Mouse (Mus musculus) frontal cortex, adult 2 months (tissue): ENCODE results near the gene Scel. TPM values are rescaled to one million over a fixed set of nuclear protein-coding genes. Genes with fewer than 3 reads are reported as not detected.

Experiments used
- DNase-seq, 2 experiments: peaks; one replicate each; pipeline ENCODE4 v3.0.0; 2022; ENCODE audit warnings: low spot score in 1 of 2; ENCODE audit errors: extremely low spot score in 1 of 2
- polyA plus RNA-seq: library from polyadenylated mRNA; depleted of rRNA; stranded (reverse); fragments of >200 nt; gene quantifications from 2 replicates; pipeline ENCODE4 v1.2.3, GENCODE M21; 2012

Gene Scel
- polyA plus RNA-seq, 1 experiment = 1.4 TPM

DNA sequence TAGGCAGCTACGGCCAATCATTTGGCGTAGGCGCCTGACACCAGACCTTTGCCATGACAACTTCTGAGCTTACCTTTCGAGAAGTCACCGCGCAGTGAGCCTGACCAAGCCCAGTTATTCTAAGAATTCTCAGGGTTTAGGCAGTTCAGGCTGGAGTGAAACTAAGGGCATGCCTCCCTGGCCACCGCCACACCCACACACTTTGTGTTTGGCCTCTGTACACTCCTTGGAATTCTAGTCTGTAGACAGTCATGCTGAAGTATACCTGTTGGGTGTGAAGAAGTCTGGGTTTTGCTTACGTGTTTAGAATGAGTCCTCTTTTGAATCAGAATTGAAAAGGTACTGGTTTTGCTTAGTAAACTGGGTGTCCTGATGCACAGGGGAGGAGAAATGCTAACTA, 3.6 kb upstream of the Scel start:
- DNase-seq = no peak

DNA sequence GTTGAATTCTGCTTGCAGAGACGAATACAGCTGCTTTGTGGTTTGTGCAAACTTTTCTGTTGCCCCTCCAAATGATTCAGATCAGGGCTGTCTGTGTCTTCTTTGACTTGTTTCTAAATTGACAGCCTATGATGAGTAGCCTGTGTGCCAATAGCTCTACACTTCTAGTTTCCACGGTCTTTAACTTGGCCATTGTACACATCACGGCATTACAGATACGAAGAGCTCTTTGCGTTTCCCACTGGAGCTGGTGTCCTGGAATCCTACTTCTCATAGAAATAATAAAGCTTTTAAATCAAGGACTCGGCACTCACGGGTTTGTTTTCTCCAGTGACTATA, 300 bp downstream of the Scel start:
- no peak for DNase-seq

DNA sequence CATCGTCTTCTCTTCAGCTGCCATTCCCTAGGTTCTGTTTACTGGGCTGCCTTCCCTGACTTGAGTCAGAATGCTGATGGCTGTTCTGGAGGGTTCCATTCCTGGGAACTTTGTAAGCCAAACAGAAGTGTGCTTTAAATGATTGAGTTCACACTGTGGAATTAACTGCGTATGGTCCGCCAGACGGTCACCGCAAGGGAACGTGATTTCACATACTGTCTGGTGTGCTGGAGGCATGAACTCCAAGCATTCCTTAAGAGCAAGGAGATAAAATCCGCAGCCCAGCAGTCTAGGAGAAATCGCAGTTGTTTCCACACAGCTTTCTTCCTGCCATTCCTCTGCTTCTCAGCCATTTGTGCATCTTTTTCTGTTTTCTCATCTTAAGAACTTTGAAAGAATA, 2.3 kb downstream of the Scel start:
- DNase-seq = no peak

DNA sequence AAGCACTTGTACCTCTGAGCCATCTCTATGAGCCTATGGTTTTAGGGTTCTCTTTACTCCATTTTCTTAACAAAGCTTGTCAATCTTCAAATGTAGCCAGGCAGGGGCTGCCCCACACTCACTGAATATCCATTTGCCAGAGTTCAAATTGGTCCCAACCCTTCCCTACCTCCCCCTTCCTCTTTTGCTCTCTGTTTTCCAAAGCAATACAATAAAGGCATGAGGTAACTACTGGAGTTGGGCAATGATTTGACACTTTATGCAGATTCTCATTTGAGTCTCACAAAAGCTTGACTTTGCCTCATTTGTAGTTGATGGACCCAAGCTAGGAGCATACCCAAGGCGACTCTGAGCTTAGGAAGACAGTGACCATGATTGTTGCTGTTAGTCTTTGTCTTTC, 13.1 kb downstream of the Scel start:
- DNase-seq = no peak

DNA sequence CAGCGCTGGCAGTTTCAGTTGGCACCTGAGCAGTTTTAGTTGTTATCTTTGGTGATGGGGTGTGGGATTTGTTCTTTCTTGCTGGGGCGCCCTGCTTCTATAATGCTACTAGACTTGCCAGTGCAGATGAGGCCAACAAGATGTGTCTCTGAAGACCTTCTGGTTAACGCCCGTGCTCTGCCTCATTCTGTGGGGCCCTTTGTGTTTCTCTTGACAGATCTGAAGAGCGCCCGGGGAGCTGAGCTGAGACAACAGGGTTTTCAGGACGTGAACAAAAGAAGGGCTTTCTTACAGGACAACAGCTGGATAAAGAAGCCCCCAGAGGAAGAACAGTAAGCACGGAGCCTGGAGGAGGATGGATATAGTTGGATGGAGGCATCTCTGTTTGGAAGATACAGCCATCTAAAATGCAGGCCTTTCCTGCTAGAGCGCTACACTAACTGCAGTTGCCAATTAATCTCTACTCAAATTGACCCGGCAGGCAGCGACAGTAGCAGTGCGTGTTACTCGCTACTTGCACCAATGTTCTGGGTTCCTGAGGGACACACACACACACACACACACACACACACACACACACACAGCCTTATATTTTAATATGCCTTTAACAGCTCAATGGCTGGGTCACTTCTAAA, 16.7 kb downstream of the Scel start:
- DNase-seq = no peak

DNA sequence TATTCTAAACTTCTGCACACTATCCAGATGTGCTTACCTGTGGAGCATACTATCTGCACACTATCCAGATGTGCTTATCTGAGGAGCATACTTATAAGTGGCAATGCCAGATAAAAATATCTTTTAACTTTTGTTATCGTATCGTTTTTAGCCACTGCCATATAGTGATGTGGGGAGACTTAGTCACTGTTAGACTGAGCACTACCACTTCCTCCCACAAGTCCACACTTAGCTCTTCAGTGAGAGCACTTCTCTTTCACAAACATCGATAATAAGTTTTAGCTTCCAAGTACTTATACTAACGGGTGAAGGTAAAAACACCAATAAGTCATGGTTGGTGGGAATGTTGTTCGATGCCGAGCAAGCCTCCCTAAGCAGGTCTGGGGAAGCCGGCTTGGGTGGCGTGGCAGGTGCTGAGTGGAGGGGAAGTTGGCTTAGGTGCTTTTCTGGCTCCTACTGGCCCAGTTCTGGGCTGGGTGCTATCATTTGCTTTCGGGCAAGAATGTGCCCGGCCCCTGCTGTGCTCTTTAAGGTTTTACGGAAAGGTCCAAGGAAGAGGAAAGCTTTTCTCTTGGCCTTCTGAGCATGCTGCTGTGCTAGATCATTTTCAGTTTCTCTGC, 18.7 kb downstream of the Scel start:
- no peak for DNase-seq

DNA sequence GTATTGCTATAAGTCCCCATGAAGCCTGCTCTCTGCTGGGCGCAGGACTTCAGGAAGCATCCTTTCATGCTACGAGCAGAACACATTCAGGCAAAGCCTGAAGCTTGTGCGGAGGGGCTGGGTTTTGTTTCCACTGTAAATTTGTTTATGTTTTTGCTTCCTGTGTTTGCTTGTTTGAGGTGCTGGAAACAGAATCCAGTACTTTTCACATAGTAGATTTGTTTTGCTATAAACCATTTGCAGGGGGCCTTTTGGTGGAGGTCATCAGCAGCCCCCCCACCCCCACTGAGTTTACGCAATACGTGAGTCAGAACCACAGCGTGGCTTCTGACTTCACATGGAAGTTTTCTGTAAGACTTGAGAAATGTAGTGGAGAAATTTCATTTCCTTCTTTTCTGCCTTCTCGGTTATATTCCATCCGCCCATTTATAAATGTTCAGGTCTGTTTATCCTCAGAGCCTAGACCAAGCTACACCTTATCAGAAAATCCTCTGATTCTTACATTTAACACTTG, 22.4 kb downstream of the Scel start:
- no peak for DNase-seq

DNA sequence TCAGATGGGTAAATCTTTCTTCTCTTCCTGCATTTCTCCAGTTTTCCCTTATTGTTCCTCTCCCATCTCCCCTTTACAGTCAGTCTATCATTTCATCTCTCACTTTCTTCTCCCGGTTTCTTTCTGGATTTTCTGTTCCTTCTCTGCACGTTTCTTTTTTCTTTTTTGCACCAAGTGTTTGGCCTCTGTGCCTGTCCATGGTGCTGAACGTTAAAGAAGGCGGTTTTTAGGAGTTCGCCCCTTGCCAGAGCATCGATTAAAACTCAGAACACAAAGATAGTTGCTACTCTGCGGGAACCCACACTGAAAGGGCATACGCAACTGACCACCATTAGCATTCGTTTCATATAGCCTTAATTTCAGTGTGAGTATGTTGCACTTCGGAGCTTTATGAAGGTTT, 23.2 kb downstream of the Scel start:
- DNase-seq = no peak

DNA sequence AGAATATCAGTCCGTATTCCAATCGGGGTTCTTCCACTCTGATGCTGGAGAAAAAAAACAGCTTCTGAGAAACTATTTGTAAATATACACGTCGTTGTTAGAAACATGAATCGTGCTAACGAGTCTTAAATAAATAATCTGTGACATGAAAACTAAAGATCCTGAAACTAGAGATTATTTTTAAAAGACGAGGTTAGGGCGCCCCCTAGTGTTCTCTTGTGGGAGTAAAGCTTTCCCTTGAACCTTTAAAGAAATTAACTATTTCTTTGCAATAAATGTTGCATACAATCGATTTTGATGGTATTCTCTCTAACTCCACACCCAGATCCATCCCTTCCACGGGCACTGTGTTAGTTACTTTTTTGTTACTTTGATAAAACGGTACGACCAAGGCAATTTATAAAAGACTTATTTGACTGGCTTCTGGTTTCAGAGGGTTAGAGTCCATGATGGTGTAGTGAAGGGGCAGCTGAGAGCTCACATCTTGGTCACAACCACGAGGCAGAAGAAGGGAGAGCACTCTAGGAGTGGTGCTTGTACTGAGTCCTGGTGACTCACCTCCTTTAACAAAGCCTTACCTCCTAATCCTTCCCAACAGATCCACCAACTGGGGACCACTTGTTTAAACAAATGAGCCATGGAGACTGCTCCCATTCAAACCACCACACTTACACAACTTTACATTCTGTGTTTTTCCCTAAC, 24.4 kb downstream of the Scel start:
- peak in 1 of 2 experiments; percentile 88 for DNase-seq

DNA sequence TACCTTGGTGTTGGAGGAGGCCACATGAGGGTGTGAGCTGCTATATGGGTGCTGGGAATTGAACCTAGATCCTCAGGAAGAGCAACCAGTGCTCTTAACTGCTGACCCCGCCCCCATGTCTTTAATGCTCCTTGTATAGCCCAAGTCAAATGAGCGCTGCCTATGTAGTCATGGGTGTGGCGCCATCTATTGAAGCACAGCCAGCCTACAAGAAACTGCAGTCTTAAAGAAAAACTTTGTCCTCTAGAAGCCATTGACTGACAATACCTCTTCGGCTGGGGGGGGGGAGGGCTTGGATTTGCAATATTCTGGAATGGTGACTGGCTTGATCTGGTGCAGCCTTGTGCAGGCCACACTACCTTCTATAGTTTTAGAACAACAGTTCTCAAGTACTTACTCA, 26.7 kb downstream of the Scel start:
- no peak for DNase-seq

DNA sequence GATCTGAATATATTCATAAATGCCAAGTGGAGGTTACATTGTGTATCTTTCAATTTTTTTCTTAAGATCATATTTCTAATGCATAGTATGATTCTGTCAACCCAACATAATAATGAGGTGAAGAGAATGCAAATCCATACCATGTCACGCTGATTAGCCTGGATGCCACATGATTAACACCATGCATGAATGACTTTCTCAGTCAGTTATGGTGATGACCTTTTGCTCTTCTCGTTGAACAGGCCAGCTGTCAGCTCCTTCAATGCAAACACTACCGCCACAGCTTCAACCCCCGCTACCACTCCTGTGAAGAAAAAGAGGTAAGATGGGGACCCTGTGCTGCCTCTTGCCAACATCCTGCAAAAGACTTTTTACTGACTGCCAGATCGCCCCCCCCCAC, 28.5 kb downstream of the Scel start:
- no peak for DNase-seq

DNA sequence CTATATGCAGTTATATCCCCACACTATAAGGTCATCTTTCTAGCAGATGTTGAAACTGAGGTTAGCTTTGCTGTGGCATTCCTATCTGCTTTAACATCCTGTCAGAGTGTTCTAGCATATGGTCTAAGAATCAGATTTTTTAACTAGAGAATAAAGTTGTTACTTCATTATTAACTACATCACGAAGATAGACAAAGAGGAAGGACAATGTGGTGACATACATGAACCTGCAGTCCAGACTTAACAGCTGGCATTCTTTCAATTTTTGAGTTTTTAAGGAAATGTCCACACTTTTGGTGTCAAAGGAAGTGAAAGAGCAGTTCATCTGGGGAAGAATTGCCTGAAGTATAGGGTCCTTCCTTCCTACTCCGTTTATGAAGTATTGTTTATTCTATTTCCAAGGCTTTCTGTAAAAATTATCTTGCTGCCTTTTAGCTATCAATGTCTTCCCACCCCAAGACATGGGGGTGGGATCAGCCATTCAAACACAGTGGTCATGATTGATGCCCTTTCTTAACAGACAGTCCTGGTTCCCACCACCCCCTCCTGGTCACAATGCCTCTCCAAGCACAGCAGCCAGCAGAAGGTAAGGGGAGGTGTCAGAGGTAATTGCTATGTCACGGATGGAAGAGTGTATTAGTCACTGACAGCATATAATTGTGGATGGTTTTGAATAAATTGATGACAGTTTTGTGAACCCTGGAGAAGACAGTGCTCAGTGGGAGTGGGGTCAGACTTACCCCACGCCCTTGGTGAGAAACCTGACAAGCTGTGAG, 30.4 kb downstream of the Scel start:
- DNase-seq = no peak

DNA sequence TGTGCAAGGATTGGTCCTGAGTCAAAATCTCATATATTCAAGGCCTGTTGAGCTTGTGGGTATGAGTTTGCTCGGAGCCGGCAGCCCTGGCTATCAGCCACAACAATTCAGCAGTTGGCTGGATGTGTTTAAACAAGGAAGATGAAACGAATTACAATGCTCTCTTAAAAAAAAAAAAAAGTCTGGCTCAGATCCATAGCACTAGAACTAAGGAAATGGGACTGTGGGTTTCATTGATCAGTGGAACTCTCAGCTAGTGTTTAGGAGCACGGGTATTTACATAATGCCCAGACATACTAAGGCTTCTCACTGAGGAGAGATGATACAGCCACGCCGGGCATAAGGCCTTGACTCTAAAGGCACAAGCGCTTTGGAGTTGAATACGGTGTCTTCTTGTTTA, 32.6 kb downstream of the Scel start:
- DNase-seq = no peak

DNA sequence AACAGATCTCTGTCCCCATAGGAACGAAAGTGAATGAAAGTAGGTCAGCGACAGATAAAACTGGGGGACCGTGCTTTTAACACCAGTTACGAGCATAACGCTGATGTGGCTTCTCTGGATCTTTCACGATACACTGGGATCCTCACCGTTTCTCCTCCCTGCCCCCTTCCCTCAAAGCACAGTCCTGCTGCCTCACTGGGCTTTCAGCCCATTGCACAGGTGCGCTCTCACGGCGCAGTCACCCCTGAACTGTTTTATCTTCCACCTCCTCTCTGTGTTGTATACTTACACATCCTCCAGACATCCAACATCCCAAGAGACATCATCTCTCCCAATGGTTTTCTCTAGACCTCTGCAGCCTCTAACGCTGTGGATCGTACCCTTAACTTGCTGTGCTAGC, 33.1 kb downstream of the Scel start:
- no peak for DNase-seq

DNA sequence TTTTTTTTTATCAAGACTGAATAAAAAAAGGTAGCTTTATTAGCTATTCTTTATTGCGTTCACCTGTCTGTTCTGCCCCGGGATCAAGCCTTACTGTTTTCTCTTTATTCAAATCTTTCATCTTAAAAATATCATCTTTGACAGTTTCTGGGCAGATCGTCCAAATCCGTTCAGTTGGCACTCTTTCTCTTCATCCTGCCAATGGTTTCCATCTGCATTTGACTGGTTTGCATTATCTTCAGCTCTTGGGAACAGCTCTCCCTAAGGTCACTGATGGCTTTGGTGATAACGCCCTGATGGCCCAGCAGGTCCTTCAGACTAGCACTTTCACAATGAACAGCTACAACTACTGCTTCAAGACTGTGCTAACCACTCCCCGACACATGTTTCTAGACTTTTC, 35.1 kb downstream of the Scel start:
- DNase-seq = no peak

DNA sequence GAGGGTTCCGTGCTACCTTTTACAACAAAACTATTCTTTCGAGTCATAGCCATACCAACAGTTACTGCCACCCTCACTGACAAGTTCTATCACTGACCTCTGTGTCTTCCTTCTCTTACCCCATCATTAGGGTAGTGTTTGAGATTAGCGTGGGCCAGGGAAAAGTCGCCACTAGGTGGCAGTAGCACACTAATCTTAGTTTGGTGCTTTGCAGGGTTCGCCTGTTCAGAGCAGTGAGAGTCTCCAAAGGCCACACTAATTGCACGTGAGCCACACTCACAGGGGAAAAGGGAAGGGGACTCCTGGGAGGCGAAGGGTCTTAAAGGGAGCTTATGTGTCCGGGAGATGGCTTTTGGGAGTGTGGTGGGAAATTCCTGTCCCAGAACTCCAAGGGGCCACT, 37.3 kb downstream of the Scel start:
- DNase-seq = peak; percentile 67 to 95

DNA sequence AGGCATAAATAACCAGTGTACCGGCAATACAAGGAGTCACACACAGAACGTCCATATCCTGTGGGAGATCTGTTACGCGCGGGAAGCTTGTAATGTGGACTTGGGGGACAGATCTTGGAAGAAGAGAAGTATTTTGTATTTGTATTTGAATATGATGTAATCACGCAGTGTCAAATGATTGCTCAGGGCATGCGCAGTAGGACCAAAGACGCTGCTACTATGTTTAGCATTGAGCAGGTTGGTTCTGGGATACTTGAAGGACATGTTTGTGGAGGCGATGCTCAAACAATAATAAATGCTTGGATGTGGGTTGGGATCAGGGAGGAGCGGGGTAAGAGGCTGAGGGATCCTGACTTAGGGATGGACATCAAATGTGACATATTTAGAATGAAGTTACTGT, 37.8 kb downstream of the Scel start:
- peak in 1 of 2 experiments; percentile 39 for DNase-seq

DNA sequence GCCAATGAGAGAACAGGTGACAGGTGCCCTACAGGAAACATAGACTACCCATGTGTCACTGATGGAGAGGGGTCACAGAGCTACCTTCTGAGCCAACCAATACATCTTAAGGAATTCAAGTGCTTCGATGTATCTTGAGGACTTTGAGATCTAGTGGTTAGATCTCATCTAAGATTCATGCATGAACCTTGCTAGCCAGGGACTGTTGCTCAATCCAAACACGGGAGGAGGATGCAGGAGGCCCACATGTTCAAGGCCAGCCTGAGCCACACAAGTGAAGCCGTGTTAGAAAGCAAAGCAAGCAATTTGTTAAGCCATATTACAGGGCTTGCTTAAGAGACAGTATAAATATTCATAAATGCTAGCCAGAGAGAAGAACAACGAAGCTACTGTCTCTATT, 38.8 kb downstream of the Scel start:
- DNase-seq = no peak

DNA sequence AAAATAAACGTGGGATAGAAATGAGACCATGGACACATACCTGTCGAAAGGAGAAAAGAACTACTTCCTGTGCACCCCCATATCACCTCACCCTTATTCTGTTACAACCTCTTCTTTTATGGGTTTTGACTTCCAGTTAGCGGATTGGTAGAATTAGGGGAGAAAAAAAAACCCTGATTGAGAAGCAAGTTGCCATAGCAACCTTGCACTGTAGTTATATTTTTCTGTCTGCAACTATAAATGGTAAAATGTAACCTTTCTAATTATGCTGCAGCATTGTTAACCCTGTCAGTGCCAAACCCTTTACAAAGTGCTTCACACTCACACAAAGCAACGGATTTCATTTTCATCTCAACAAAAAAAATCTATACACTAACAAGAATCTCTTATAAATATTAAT, 39.2 kb downstream of the Scel start:
- DNase-seq = peak in 1 of 2 experiments; percentile 53

DNA sequence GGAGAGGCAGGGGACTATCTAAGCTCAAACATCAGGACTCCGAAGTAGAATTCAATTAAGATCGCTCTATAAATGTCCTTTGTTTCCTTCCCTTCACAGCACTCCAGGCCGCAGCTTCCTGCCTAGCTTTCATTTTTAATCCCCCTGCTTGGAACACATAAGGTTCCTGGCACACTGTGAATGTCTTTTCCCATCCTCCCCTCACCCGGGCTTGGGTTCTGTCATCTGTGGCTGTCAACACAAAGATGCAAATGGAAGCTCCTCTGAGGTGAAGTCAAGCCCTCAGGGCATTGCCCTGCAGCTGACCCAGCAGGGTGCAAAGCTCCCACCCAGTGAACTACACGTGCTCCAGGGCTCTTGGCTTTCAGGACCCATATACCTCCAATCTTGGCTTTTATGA, 43.5 kb downstream of the Scel start:
- no peak for DNase-seq

DNA sequence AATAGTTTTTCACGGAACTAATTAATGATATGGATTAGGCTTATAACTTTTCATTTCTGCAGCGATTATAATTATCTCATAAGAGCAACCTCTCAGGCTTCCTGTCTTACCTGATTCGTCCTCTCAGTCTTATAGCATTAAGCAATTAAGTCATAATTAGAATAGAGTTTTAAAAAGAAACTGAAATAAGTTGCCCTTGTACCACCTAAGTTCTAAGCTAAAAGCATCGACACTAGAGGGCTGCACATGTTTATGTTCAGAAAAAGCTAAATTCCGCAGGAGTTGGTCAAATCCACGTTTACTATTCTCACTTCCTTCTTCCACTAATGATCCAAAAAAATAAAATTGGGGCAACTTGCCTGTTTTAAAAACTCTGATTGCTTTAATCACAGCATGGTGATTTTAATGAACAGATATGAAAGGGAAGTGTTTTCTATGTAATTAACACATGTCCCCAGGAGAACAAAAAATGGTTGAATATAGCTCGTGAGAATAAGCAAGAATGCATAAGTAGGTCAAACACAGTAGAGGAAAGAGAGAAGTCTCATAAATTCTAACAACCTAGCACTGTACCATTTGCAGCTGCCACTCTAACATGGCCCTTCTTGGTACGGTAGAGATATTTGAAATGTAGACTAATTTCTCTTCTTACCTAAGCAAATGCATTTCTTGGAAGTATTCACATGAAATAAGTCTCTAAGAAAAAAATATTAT, 48.4 kb downstream of the Scel start:
- no peak for DNase-seq
